Mouse (Mus musculus) NIH3T3 (cell line): ENCODE data around the gene Ccdc134.

ENCODE experiments used
- DNase-seq: peaks from one replicate; pipeline ENCODE4 v3.0.0-alpha.2; 2012; ENCODE audit warnings: low read depth

Ccdc134 gene

DNA sequence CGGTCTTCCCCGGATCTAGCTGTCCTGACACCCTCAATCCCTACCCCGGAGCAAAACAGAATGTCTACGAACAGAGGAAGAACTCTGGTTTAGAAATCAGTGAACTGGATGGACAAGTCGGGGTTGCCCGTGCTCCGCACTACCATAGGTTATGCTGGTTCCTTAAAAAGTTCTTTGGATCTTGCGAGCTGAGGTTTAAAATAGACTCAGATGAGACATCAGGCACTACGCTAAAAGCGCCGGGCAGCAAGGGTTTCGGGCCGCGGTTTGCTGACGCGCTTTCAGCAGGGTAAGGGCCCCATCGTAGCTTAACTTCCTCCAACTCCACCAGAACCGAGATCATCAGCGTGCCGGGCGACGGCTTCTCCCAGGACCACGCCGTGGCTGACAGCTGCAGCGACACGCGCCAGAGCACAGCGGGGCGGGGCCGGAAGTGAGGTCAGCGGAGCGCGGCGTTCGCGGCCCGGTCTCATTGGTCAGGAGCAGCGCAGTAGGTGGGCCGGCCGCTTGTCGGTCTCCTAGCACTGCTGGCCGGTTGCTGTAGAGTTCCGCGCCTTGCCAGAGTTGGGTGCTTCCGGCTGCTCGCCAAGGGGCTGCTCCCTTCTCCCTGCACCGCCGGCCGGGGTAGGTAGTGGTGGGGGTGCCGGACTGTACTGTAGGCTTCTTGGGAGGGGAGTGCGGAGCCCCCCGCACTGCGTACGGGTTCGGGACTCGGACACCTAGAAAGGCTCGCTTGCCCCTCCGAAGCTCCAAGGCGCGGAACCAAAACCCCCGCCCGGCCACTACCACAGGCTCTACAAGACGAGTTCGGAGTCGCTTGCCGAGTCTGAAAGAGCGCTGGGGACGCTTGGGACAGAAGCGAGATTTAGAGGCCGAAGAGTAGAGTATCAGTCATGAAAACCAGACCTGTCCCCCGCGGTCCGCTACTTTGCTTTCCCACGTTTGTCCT lies at the start of gene Ccdc134:
TSS of gene Ccdc134 (plus strand) at position 497 of the 949 bp plus-strand sequence.
- peak; percentile 94 for DNase-seq

DNA sequence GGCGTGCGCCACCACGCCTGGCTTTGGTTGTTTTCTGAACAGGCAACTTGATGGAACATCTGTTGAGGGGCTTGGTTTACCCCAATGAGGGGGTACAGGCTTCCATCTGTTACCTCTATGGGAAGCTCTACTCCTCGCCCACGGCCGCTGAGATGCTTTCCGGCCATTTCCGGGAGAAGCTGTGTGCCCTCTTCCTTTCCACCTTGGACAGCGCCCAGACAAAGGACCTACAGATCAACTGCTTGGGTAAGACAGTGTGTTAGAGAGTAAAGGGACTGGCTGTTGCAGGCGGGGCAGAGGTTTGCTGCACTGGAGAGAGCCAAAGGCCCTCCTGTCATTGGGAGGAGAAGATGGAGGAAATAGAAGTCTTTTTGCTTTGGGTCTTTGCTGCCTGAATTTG lies 47.8 kb upstream of the Ccdc134 start:
- DNase-seq = peak; percentile 56

DNA sequence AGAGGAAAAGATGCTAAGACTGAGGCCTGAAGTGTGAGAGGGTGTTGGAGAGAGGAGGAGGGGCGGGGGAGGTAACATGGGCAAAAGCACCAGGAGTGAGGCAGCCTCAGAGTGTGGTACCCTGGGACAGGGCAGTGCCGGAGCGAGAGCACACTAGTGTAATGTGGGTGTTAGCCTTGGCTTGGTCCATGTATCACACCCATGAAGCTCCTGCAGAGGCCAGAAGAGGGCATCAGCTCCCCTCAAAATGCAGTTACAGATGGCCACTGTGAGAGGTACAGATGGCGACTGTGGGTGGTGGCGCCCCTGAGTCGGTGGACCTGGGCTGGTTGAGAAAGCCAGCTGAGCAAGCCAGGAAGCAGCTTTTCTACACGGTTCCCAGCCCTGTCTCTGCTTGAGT lies 46.6 kb upstream of the Ccdc134 start:
- DNase-seq = peak; percentile 58

DNA sequence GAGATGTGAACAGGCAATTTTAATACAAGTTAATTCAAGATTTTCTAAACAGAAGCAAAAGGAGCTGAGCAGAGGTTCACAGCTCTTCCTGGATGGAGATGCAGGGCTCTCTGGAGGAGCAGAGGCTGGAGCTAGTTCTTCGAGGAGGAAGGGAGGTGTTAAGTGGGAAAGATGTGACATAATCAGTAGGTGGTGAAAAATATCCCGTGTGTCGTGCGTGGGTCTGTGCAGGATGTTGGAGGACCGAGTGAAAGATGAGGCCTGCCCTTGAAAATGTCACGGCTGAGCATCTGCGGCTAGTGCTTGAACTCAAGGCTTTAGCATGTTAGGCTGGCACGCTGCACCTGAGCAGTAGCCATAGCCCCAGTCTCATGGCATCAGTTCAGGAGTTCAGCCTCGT lies 42.1 kb upstream of the Ccdc134 start:
- DNase-seq = no peak

DNA sequence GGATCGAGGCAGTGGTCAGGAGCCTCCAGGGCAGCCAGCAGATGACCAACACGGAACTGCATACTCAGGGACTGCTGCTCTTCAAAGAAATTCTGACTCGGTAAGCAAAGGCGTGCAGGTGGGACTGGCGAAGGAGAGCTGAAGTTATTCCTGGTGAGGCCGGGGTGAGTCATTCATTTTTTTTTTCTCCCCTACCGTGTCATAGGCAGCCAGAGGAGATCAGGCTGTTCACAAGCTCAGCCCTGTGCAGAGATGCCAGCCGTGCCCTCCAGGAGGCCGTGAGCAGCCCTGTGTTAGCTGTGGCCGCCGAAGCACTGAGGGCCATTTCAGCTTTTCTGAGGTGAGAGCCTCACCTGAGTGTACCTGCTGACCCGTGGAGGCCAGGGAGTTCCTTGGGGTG lies 41.6 kb upstream of the Ccdc134 start:
- DNase-seq = peak; percentile 27

DNA sequence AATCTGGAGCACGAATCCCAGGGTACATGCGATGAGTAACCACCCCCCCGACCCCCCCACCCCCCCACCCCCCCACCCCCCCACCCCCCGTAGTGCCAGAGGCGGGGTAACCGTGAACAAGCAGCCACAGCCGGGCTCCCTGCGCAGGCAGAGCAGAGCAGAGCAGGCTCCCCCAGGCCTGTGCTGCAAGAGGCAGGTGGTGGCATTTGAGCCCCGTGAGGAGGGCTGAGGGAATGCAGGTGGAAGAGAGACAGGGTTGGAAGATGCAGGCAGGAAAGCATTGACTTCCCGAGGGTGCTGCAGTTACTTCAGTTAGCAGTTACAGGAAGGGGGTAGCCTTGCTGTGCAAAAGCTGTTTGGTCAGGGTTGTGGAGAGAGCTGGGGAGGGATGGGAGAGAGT lies 40.5 kb upstream of the Ccdc134 start:
- DNase-seq = no peak

DNA sequence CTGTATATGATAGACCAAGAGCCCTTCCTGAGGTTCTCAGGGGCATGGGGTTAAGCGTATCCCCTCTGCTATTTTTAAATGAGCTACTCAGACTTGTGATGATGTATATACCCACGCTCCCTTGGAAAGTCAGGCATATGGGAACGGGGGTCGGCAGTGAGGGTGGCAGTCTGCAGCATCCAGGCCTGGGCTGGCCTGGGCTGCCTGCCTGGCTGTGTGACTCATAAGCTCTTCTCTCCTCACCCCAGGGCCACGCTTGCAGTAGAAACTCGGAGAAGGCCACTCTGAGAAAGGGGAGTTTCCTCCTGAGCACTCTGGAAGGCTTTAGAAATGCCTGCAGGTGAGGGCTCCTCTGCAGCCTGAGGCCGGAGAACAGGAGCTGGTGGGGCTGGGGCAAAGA lies 36.7 kb upstream of the Ccdc134 start:
- DNase-seq = peak; percentile 61

DNA sequence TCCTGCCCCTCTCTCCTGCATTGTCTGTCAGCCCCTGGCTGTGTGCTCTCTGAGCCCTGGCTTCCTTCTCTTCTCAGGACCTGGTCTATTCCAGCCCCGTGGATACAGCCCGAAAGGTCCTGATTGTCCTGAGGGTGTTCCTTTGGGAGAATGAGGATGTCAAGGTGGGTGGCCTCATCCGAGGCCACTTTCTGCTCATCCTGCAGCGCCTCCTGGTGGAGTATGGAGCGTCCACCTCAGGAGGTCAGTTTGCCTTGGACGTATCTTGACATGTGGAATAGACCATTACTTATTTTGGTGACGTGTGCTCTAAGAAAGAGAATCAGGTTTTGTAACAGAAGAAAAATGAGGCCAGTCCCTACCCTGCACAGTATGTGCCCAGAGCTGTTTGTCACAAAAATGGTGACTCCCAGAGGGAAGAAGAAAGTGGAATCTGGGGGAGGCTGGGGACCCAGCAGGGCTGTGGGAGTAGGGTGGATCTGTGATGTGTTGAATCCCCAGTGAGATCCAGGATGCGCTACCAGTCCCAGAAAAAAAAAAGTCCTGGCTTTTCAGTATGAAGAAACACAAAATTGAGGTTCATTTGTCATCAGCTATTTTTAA lies 20.7 kb upstream of the Ccdc134 start:
- DNase-seq = peak; percentile 80

DNA sequence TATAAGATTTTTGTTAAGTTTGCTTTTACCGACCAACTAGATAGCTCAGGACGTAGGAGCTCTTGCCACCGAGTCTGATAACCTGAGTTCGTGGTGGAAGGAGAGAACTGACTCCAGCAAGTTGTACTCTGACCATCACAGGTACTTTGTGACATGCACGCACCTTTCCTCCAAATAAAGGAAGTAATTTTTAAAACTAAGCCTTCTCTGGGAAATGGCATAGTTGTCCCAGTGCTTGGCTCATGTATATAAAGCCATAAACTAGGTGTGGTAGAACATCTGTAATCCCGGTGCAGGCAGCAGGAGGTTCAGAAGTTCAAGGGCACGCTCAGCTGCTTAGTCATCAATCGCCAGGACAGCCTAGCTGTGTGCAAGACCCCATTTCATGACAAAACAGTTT lies 7.2 kb upstream of the Ccdc134 start:
- no peak for DNase-seq

DNA sequence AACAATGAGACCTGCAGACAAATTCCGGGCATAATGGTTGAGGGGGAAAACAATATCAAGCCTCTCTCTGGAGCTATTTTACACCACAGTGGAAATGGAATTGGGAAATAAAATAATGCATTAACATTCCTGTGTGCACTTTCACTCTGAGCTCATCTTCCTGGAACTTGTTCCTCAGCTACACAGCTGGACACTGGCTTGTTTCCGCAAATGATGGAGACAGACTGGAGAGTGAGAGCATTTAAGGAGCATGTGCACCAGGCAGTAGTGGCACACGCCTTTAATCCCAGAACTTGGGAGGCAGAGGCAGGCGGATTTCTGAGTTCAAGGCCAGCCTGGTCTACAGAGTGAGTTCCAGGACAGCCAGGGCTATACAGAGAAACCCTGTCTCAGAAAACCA lies 1.0 kb upstream of the Ccdc134 start:
- peak; percentile 17 for DNase-seq

DNA sequence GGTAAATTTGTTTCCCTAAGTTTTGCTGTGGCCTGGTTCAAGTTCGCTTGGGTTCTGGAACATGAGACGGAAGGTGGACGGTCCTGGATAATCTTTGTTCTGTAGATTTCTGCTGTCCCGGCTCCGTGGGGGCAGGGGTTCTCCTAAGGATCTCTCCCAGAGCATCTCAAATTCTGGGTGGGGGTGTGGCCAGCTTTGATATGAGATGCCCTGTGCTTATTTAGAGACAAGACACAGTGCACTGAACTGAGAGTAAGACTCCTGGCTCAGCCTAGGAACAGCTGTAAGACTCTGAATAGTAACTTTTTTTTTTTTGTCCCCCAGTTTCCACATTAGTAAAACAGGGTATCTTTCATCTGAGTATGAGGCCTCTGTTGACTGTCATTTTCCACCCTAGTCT lies 676 bp downstream of the Ccdc134 start:
- DNase-seq = no peak

DNA sequence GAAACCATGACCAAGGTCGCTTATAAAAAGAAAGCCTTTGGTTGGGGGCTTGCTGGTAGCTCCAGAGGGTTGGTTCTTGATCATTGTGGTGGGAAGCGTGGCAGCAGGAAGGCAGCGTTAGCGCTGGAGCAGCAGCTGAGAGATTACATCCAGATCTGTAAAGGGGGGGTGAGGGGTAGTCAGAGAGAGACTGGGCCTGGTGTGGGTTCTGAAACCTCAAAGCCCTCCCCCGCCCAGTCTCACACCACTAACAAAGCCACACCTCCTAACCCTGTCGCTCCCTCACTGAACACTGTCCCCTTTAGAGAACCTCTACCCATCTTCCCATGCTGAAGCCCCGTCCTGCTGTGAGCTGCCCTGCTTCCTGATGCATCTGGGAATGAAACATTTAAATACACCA lies 2.9 kb downstream of the Ccdc134 start:
- DNase-seq = no peak

DNA sequence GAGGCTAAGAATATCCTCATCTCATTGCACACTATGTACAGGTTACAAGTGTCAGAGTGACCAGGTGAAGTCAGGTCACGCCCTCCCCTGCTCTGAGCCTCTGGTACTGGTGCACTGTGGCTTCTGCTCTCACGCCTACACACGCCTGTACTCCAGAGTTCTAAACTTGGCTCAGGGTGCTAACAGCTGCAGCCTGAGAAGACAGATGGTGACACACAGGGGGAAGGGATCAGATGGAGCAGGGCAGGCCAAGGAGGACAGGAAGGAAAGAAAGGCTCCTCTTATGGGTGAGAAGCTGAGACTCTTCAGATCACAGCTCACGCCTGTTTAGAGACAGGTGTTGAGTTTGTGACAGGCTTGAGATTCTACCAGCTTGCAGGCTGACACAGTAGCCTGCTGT lies 7.7 kb downstream of the Ccdc134 start:
- DNase-seq = no peak

DNA sequence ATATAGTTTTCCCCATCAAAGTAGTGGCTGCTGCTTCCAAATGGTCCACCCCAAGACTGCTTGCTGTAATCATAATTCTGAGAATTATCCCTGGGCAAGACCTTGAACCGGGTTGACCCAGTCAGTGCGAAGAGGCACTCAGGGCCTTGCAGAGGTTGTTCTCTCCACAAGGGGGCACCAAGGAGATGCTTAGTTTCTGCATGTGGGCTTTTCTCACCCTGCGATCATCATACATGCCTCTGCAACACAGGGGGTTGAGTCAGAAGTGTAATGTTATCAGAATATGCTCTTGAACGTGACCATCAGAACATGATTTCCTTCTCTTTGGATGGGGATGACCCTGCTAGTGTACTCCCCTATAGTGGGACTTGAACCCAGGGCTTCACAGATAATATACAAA lies 10.8 kb downstream of the Ccdc134 start:
- DNase-seq = peak; percentile 86

DNA sequence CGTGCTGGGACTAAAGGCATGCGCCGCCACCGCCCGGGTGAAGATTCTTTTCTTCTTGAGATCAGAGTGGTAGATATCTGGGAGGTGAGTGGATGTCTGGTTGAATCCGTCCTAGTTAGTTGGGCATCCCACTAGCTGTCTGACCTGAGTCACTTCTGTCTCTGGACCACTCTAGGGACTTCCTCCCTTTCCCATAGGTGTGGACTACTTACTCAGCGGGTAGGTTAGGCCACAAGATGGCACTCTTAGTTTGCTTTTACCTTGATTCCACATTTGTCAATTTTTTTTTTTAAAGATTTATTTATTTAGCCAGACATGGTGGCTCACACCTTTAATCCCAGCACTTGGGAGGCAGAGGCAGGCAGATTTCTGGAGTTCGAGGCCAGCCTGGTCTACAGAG lies 11.5 kb downstream of the Ccdc134 start:
- DNase-seq = peak; percentile 65

DNA sequence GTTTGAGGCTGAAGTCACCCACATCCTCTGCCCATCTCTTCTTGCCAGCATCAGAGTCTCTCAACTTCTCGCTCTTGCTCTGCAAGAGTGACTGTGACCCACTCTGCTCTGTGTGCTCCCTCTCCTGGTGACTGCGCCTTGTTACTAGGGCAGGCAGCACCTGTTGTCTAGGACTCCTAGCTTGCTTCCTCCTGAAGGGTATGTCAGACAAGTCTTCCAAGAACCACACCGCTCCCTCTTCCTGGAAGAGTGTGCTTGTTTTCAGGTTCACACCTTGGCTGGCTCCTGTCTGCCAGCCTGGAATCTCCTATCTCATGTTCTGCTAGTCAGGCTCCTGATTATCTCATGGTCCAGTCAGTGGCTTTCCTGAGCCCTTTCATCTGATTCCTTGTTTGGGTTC lies 12.6 kb downstream of the Ccdc134 start:
- DNase-seq = no peak

DNA sequence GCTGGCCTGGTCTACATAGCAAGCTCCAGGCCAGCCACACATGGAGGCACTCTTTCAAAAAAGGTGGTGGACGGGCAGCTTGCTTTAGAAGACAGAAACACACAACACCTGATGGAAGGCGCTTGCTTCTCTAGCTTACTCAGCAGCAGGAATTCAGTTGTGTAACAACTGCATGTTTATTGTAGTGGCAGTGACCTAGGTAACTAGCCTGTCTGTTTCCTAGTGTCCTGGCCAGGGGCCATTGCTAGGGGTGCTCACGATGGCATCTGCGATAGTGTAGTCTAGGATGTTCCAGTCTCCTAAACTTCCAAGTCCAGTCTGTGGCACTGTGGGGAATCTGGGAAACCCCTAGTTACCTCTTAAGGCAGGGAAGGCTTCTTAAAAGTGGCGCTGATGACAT lies 16.4 kb downstream of the Ccdc134 start:
- peak; percentile 48 for DNase-seq

DNA sequence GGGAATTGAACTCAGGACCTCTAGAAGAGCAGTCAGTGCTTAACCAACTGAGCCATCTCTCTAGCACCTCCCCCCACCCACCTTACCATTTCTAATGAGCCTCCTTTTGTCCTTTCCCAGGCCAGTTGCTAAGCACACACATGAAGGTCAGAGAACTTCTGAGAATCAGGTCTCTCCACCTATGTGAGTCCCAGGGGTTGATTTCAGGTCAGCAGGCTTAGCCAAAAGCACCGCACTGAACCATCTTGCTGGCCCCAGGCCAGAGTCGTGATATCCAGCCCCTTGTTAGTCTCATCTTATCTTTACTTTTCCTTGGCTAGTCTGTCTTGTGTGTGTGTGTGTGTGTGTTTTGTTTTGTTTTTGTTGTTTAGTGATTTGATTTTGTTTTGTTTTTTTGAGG lies 17.7 kb downstream of the Ccdc134 start:
- DNase-seq = peak; percentile 20

DNA sequence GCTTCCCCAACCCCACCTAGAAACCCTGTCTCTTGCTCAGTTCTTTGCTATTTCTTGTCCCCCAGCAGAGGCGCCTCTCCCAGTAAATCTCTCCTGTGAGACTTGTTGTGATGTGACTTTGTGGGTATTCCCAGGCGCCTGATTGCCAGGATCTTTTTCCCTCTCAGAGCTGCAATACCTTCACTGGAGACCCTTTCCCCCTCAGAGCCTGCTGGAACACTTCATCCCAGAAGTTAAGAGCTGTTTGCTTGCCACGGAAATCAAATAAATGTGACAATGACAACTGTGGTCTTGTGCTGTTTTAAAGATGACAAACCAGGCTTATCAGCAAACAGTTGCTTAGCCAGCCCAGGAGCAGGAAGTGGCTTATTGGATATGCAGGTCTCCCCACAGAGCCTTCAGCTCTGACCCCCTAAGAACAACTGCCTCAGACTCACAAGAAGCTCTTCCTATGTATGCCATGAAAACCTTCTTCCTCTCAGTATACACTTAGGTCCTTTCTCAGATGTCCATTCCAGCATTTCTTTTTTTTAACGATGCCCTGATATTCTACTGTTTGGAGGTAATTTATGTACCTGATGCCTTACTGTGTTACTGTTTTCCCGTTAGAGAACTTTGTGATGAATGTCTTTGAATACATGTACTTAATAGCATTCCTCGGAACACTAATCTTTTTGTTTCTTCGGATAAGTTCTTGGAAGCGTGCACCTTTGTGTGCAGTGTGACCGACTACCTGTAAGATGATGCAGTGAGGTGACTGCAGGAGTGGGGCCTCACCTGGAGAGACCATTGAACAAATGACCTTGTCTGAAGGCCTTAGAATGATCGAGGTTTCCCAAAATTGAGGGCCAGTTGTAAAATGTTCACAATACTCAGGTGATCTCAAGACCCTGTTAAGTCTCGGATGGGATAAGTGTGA lies 18.4 kb downstream of the Ccdc134 start:
- peak; percentile 29 for DNase-seq

DNA sequence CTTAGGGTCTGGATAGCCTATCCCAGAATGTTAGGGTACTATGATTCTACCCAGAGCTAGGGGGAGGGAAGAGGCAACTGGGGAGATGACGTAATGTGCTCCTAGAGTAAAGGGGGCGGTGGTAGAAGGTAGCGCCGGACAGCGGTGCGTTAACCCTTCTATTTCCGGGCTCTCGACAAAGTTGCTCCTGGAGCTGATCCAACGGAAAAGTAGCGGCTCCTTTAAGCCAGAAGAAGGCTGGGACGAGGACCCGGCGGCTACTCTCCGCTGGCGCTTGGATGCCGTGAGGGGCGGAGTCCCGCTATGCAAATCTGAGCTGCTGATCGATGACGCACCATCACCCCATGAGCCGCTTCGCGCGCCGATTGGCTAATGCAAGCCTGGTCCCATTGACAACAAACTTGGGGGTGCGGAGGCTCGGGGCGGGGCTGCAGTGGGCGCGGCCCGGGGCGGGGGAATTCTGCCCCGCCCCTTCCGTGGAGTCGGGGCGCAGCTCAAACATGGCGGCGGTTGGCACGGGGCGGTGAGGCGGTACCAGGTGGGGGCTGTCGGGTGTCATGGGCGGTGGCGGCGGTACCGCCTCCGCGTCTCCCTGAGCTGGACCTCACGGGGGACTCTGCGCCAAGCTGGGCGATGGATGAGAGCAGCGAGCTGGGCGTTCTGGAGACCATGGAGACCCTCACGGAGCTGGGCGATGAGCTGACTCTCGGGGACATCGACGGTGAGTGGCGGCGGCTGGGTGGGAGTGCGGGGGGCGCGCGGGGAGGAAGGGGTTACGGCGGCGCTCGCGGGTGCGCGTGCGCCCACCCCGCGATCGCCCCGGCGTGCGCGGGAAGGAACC lies 19.3 kb downstream of the Ccdc134 start, which contains the start of gene Srebf2:
TSS of gene Srebf2 (plus strand) at position 412 of the 841 bp plus-strand sequence.
- peak; percentile 100 for DNase-seq

DNA sequence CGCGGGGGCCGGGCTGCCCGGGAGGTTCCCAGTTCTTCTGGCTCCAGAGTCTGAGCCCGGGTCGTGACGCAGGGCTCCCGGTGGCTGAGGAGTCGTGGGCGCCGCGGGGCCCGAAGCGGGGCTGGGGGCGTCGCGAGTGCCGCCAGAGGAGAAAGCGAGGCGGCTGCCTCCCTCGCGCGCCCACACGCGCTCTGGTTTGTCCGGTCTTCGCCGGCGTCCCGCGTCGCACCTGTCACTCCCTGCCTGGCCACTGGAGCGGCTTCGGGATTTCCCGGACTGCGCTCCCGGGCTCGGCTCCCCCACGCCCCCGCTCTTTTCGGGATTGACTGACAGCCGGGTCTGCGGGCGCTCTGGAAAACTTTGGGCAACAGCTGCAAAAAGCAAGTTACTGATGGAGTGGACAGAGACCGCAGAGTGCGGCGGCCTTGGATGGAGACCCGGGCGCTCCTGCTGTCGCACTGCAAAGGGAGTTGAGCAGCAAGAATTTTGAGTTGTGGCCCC lies 19.9 kb downstream of the Ccdc134 start:
- DNase-seq = peak; percentile 75
